Mouse (Mus musculus) lung, postnatal 25 days (tissue): ENCODE data around the gene Slc44a1.

Experiments
- DNase-seq: peaks from one replicate; pipeline ENCODE4 v3.0.0; 2022; ENCODE audit warnings: low spot score

Gene Slc44a1

DNA sequence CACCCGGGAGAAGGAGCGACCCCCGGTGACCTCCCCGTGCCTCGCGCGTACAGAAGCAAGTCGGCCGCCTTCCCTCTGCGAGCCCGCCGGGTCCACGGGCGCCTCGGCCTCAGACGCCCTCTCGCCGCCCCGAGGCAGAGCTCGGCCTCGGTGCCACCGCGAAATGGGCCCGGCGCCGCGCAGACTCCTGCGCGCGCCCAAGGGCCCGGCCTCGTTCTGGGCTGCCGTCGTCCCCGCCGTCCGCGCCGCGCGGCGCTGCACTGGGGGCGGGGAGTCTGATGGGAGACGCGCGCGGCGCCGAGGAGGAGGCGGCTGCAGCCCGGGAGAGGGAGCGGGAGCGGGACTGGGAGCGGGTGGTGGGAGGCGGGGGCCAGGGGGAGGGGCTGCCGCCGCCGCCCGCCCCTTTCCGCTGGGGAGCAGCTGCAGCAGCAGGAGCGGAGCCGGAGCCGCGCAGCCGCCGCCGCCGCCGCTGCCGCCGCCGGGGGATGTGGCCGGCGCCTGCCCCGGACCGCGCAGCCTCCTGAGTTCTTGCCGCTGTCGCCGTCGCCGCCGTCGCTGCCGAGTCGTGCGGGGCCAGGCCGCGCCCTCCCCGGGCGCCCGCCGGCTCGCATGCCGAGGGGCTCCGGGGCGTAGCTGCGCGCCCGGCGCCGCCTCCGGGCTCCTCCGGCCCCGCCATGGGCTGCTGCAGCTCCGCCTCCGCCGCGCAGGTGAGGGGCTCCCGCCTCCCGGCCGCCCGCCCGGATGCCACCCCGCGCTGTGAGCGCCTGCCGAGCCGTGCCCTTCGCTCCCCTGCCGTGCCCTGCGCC lies at the start of gene Slc44a1:
Slc44a1 (plus strand) TSS at position 404 of the 806 bp plus-strand sequence.
- peak; percentile 87 for DNase-seq

- no peak for DNase-seq
Measured at GRCm38 (mm10) chr4:53395002-53395401, 45.2 kb upstream of the Slc44a1 start.

DNA sequence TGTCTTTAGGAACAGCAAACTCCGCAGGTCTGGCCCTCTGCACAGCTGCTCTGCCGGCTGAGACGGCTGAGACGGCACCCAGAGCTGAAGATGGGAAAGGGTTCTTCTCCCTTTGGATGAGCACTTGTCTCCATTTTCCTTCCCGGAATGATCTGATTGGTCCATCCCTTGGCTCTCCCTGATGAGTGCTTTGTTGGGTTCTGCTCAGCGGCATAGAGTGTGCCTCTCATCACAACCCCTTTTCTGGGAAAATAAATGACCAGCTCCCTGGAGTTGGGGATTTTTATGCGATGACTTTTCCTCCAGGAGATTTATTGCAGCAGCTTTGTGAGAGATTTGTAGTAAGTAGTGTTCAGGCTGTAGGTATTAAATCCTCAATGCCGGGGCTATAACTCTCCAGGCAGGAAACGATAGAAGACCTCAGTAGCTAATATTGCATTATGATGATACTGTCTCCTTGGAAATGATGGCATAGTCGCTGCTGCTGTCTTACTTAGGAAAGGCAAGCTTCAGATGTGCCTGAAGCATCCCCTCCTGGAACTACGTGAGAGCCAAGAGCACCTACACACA lies 43.5 kb upstream of the Slc44a1 start:
- no peak for DNase-seq

DNA sequence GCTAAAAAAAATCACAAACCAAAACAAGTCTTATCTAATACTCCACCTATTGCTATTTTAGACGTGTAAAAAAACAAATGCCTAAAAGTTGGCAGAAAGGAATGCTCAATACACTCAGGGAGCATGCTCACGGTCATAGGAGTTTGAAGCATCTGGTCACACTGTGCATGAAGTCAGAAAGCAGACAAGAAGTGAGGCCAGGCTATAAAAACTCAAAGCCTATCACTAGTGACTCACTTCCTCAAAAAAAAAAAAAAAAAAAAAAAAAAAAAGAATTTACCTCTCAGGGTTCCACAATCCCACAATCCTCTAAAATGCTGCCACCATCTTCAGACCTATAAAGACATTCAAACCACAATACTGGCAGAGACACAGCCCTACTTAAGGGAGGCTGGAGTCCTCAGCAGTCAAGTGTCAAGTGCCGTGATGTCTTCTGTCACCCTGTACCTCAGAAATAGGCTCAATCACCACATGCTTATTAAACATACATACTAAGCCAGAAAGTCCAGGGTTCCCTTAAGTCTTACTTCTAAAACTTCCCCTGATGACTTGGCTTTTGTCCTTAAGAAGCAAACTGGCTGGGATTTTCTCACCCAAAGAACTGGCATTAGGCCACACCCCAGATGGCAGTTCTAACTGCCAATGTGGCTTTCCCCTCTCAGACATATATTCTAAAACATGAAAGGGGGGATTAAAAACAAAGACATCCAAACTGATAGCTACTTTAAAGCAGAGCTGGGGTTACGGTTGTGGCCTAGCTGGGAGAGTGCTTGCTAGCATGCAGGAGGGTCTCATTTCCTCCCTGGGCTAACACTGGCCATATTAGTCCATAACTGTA lies 42.7 kb upstream of the Slc44a1 start:
- DNase-seq = no peak

GRCm38 (mm10) chr4:53398561-53398960 lies 41.7 kb upstream of the Slc44a1 start:
- DNase-seq = no peak

DNA sequence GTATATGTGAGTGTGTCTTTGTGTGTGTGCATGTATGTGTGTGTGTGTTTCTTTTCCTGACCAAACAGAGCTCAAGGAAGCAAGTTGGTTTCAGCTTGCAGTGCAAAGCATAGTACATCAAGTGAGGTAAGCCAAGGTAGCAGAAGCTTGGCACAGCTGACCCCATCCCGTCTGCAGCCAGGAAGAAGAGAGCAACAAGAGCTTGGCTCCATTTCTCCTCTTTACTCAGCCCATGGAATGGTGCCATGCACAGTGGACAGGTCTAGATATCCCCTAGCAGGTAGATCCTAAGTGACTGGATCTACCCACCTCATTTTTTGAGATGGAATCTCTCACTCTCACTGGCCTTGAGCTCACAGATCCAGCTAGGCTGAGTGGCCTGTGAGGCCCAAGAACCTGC lies 40.8 kb upstream of the Slc44a1 start:
- no peak for DNase-seq

GRCm38 (mm10) chr4:53403386-53403785 lies 36.8 kb upstream of the Slc44a1 start:
- DNase-seq = no peak

GRCm38 (mm10) chr4:53404431-53404925 lies 35.7 kb upstream of the Slc44a1 start:
- no peak for DNase-seq

DNA sequence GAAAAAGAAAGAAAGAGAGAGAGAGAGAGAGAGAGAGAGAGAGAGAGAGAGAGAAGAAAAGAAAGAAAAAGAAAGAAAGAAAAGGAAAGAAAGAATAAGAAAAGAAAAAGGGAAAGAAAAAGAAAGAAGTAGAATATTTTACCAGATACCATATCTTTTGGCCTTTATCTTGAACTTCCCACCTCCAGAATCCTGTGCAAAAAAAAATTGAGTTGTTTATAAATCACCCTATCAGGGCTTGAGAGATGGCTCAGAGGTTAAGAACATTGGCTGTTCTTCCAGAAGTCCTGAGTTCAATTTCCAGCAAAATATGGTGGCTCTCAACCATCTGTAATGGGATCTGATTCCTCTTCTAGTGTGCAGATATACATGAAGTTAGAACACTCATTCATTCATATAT lies 33.3 kb upstream of the Slc44a1 start:
- DNase-seq = no peak

GRCm38 (mm10) chr4:53408821-53409220 lies 31.4 kb upstream of the Slc44a1 start:
- DNase-seq = no peak

GRCm38 (mm10) chr4:53409526-53410085 lies 30.6 kb upstream of the Slc44a1 start:
- DNase-seq = no peak

DNA sequence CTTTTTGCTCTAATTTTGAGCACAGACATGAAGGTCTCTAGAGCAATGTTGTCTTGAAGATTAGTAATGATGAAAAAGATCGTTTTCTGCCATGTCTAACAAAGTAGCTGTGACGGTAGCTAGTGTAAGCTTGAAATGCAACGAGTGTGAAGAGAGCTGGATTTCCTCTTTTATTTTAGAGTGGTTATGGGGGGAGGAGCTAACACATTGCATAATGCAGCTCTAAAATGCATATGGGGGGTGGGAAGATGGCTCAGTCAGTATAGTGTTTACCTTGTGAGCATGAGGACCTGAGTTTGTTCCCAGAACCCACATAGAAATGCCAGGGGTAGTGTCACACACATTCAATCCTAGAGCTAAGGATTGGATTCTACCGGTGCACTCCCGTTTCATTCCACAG lies 29.5 kb upstream of the Slc44a1 start:
- DNase-seq = no peak

DNA sequence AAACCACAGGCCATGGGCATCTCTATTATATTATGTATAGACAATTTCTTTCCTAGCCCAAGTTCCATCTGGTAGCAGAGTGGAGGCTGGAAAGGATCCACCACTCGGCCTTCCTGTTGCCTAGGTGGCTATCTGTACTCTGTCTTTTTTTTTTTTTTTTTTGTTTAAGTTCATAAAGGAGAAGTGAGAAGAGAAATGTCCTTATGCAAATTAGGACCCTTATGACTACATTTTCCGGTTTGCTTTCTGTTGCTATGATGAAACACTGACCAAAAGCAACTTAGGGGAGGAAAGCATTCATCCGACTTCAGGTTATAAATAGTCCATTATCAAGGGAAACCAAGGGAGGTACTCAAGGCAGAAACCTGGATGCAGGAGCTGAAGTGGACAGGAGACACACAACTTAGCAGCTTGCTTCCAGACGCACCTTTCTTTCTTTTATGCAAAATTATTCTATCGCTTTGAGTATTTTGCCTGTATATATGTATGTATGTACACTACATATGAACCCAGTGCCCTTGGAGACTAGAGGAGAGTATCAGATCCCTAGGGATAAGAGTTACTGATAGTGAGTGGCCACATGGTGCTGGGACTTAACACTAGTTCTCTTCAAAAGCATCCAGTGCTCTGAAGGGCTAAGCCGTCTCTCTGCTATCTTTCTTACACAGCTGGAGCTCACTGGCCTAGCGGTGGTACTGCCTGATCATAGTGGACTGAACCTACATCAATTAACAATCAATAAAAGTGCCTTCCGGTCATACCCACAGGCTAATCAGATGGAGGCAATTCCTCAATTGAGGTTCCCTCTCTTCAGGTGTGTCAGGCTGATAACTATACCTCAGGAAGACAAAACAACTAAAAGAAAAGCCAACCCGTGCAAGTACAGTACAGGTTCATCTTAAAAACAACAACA lies 28.0 kb upstream of the Slc44a1 start:
- DNase-seq = no peak

DNA sequence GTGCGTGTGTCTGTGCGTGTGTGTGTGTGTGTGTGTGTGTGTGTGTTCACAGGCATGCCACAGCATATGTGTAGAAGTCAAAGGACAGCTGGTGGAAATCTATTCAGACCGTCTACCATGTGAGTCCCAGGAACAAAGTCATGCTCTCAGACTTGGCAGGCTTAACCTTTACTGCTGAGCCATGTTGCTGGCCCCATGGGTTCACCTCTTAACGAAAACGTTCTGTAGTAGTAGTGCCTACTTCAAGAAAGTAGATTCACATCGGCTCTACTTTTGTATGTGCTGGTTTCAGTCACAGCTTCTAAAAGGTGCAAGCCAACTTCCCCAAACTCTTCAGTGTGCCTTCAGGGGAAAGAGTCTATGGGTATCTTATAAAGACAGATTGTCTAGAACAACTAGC lies 27.2 kb upstream of the Slc44a1 start:
- no peak for DNase-seq

- no peak for DNase-seq
Measured at GRCm38 (mm10) chr4:53414031-53414797, 26.0 kb upstream of the Slc44a1 start.

DNA sequence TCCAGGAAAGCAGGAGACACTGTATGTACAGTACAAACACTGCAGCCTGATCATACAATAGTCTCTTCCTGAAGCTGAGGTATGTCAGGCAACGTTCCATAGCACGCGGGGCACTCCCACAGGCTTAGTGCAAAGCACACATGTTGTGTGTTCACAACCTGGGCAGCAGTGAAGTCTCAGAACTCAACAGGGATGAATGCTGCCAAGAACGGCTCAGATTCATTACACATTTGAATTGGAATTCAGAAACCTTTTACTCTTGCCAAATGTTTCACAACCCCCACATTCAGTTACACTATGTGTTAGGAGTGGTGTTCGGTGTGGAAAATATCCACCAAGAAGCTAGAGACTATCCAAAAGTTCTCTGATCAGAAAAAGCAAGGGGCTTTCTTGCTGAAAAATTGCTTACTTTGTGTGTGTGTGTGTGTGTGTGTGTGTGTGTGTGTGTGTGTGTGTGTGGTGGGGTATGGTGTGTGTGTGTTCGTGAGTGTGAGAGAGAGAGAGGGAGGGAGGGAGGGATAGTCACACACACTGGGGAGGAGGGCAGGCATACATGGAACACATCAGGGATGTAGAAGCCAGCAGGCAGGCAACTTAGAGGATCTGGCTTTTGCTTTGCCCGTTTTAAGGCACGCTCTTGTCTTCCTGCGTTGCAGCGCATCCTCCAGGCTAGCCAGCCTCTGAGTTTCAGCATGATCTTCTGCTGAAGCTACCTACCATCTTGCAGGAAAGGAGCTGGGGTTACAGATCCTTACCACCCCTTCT lies 24.2 kb upstream of the Slc44a1 start:
- peak; percentile 74 for DNase-seq

DNA sequence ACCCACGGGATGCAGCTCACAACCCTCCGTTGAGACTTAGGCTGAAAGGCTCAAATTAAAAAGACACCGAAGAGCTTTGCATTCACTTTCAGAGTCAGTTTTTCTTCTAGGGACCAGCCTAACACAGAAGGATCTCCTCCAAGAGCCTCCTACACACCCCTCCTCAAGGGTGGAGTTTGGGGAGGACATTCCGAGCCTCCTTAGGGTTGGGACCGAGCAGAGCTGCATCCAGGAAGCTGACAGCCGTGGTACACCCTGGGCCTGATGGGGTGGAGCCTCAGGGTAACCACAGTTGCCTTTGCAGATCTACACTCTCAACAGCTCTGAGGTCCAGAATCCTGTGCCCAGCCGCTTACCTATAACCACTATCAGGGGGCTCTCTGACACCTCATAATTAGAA lies 23.3 kb upstream of the Slc44a1 start:
- DNase-seq = no peak

DNA sequence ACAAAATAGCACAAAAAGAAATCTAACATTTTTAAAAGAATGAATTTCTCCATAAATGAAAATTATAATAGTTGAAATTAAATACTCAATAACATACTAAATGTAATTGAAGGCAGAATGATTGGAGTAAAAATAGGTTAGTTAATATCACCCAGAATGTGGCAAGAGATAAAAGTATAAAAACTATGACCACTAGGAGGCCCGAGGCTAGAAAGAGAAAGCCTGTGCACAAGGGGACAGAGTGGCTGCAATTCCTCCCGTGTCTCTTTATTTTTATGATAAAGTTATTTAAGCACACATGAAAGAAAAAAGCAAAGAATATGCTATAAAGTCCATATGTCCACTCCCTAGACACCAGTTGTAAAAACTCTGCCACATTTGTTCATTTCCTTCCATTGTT lies 17.4 kb upstream of the Slc44a1 start:
- no peak for DNase-seq

DNA sequence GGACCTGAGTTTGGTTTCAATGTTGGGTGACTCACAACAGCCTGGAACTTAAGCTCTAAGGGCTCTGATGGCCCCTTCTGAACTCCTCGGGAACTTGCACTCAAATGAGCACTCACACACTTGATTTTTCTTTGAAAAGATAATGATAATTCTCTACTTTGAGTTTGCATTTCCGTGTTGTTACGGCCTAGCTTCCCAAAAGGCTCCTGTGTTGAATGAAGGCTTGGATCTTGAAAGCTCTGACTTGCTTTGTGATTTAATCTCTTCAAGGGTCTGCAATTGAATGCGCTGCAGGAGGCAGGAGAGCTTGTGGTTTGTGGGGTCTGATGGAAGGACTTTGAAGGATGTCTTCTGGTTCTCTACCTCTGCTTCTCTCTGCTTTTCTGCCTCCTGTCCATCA lies 13.1 kb upstream of the Slc44a1 start:
- DNase-seq = no peak

DNA sequence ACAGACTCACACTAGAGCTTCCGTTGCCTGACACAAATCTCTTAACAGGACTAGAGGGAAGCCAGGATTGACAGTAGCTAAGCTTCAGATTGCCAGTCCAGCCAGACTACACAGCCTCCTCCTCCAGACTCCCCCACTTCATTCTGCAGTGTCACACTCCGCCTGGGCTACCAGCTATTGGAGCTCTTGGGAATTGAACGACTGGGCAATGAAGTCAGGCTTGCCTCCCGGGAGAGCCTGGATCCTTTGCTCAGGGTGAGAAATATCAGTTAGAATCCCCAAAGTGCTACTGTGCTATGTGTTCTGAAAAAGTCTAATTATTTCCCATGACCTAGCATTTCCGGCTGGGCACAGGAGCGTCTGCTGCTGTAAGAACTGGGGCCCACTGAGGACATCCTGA lies 9.7 kb upstream of the Slc44a1 start:
- DNase-seq = no peak
